Mouse (Mus musculus): ENCODE data around the gene D430041D05Rik. TPM values are rescaled to one million over a fixed set of nuclear protein-coding genes. Genes with fewer than 3 reads are reported as not detected.

D430041D05Rik gene
- polyA plus RNA-seq, 1 experiment from 2014 or later = 1.0 TPM

DNA sequence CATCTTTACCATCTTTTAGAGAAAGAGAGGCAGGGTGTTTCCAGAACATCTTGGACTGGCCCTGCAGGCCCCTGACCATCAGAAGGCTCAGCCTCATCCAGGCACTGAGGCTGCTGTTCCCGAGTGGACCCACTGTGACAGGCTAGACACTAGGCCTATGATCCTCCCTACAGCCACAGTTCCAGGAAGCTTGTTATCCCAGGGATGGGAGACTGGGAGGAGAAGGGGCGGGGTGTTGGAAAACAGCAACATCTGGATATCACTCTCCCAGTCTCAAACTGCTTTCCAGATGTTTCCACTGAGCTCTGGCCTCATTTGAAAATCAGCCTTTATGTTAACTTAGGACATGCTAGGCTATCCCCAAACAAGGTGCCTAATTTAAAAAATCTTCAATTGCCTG is 180.4 kb downstream of the D430041D05Rik start:
- Histone ChIP-seq H3K4me1 (ENCODE audit: control insufficient read depth, insufficient read depth, low read length) (no peaks in the 10 kb centered on the region), H3K4me2 (ENCODE audit: low read depth, low read length) (no peak overlapping the region), H3K36me3 (ENCODE audit: control insufficient read depth, insufficient read depth, low read length) (no peaks in the 10 kb centered on the region), H3K27ac (replicated peaks; ENCODE audit: low read depth, low read length) (no peak overlapping the region), H3K4me3 (ENCODE audit: low read depth, low read length) (no peak overlapping the region), H3K9me3 (ENCODE audit: control insufficient read depth, low read length) (no peaks in the 10 kb centered on the region), H3K27me3 (replicated peaks; ENCODE audit: control insufficient read depth, insufficient read depth, low read length) (no peaks in the 10 kb centered on the region), H3K9ac (ENCODE audit: low read depth, low read length) (no peak overlapping the region)
- ATAC-seq (ENCODE audit: low read depth) (no peak), DNase-seq (ENCODE audit: low spot score) (peak; percentile 34)
- WGBS = 34% methylated on average over 2 of the region's 2 CpGs

DNA sequence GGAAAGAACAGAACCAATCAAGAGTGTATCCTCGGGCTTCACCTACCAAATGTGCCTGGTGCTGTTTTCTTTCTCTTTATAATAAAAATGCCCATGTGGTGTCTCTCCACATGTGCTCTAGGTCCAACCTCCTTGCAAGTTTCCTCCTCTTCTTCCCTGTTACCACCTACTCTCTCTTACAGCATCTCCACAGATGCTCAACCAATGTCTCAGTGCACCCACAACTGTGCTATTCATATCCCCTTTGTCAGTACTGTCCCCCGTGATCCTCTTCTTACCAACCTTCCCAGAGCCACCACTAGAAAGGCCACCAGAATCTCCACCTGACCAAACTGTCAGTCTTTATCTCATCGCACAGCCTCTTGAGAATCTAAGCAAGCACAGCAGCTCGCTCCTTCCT is 184.8 kb downstream of the D430041D05Rik start:
- WGBS = 80% methylated on average over 4 of the region's 4 CpGs
- no peak overlapping the region for H3K9ac ChIP-seq (ENCODE audit: low read depth, low read length)
- no peaks in the 10 kb centered on the region for H3K27me3 ChIP-seq (replicated peaks; ENCODE audit: control insufficient read depth, insufficient read depth, low read length)
- H3K27ac ChIP-seq (replicated peaks; ENCODE audit: low read depth, low read length) = no peak overlapping the region
- no peak for ATAC-seq (ENCODE audit: low read depth)
- DNase-seq (ENCODE audit: low spot score) = no peak
- no peaks in the 10 kb centered on the region for H3K36me3 ChIP-seq (ENCODE audit: control insufficient read depth, insufficient read depth, low read length)
- no peak overlapping the region for H3K4me3 ChIP-seq (ENCODE audit: low read depth, low read length)
- H3K4me1 ChIP-seq (ENCODE audit: control insufficient read depth, insufficient read depth, low read length) = no peaks in the 10 kb centered on the region; the same call in 1 of the 2 replicates
- no peak overlapping the region for H3K4me2 ChIP-seq (ENCODE audit: low read depth, low read length)
- H3K9me3 ChIP-seq (ENCODE audit: control insufficient read depth, low read length) = no peaks in the 10 kb centered on the region

DNA sequence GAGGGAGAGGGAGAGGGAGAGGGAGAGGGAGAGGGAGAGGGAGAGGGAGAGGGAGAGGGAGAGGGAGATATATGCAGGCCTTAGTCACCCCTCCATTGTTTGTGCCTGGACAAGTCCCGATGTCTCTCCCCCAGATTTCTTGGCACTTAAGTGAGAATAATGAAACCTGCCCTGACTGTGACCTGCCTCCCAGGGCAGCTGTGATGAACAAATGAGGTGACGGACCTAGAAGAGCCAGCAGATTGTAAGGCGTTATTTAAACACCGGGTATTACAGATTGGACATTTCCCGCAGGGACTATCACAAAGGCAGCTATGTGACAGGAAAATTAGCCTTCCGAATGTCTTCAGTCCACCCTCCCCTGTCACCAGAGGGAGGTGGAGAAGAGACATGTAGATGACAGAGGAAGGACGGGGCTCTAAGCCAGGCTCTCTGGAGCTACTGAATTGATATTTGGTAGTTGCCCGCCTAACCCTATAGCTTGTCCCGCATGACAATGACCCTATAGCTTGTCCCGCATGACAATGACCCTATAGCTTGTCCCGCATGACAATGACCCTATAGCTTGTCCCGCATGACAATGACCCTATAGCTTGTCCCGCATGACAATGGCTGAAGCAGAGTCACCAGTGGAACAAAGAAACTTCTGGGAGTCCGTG is 191.0 kb downstream of the D430041D05Rik start:
- Histone ChIP-seq H3K9ac (ENCODE audit: low read depth, low read length) (no peak overlapping the region), H3K4me2 (ENCODE audit: low read depth, low read length) (no peak overlapping the region), H3K4me3 (ENCODE audit: low read depth, low read length) (no peak overlapping the region), H3K9me3 (ENCODE audit: control insufficient read depth, low read length) (no peaks in the 10 kb centered on the region), H3K27me3 (replicated peaks; ENCODE audit: control insufficient read depth, insufficient read depth, low read length) (no peaks in the 10 kb centered on the region), H3K27ac (replicated peaks; ENCODE audit: low read depth, low read length) (no peak overlapping the region), H3K36me3 (ENCODE audit: control insufficient read depth, insufficient read depth, low read length) (no peaks in the 10 kb centered on the region), H3K4me1 (ENCODE audit: control insufficient read depth, insufficient read depth, low read length) (peaks cover 8% of the 10 kb centered on the region)
- WGBS = 77% methylated on average over 14 of the region's 14 CpGs
- no peak for DNase-seq (ENCODE audit: low spot score)
- no peak for ATAC-seq (ENCODE audit: low read depth)

DNA sequence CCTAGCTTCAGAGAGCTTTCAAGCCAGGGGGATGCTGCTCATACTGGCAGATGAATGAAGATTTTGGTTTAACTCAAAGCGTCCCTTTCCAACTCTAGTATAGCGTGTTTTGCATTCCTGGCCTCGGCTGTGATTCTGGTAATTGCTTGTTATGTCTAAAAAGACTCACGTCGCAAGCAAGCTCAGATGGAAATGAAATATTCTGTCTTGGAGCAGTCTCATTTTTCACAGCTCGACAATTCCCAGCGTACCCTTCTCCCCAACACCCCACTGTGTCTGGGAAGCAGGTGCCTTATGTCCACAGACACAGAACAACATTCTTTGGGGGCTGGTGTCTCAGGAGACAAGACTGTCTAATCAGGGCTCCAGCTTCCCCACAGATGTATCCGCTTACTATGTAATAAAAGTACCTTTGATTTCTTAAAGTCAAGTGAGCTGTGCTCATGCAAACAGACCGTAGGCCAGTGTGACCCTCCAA is 192.2 kb downstream of the D430041D05Rik start:
- Histone ChIP-seq H3K4me2 (ENCODE audit: low read depth, low read length) (no peak overlapping the region), H3K9me3 (ENCODE audit: control insufficient read depth, low read length) (no peaks in the 10 kb centered on the region), H3K27me3 (replicated peaks; ENCODE audit: control insufficient read depth, insufficient read depth, low read length) (no peaks in the 10 kb centered on the region), H3K36me3 (ENCODE audit: control insufficient read depth, insufficient read depth, low read length) (no peaks in the 10 kb centered on the region), H3K4me3 (ENCODE audit: low read depth, low read length) (no peak overlapping the region), H3K4me1 (ENCODE audit: control insufficient read depth, insufficient read depth, low read length) (peaks cover 8% of the 10 kb centered on the region), H3K9ac (ENCODE audit: low read depth, low read length) (no peak overlapping the region), H3K27ac (replicated peaks; ENCODE audit: low read depth, low read length) (0 out of 2 replicates have a peak overlapping the region, but pooled peaks have one; percentile 15)
- 20% methylated on average over 9 of the region's 9 CpGs for WGBS
- DNase-seq (ENCODE audit: low spot score) (peak; percentile 74), ATAC-seq (ENCODE audit: low read depth) (peak; percentile 81)

DNA sequence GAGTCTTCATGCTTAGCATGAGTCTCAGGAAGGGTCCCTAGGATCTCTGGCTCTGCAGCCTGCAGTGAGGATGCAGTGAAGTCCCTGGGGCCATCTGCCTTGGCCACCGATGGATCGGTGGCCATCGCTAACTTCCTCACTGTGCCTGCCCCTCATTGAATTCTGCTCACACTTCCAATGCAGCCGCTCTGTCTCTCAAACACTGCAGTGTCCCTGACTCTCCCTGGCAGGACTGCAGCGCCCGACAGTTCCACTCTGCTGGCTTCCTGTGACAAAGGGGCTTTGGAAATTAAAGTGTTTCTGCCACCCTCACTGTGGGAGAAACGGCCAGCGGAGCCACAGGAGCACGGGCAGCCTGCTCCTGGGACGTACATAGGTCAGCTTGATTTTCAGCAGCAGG is 192.7 kb downstream of the D430041D05Rik start:
- no peak overlapping the region; the same call in 1 of the 2 replicates for H3K9ac ChIP-seq (ENCODE audit: low read depth, low read length)

DNA sequence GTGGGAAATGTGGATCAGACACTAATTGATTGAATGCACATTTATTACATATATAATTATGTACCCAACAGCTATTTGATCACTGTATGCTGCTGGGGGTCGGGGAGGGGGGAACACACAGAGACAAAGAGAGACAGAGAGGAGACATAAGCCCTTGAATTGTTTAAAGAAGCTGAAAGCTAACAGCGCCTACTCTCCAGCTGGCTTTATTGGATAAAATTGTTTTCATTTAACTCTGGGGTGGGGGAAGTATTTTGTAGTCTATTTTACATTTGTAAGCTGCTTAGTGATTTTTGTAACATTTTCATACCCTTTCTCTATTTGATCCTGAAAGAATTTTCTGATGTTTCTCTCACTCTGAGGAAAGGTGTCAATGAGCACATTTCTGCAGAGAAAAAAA is 201.4 kb downstream of the D430041D05Rik start:
- Histone ChIP-seq H3K4me2 (ENCODE audit: low read depth, low read length) (no peak overlapping the region), H3K4me3 (ENCODE audit: low read depth, low read length) (no peak overlapping the region), H3K27me3 (replicated peaks; ENCODE audit: control insufficient read depth, insufficient read depth, low read length) (no peaks in the 10 kb centered on the region), H3K9me3 (ENCODE audit: control insufficient read depth, low read length) (no peaks in the 10 kb centered on the region), H3K4me1 (ENCODE audit: control insufficient read depth, insufficient read depth, low read length) (no peaks in the 10 kb centered on the region), H3K9ac (ENCODE audit: low read depth, low read length) (no peak overlapping the region), H3K36me3 (ENCODE audit: control insufficient read depth, insufficient read depth, low read length) (no peaks in the 10 kb centered on the region), H3K27ac (replicated peaks; ENCODE audit: low read depth, low read length) (no peak overlapping the region)
- ATAC-seq (ENCODE audit: low read depth) (no peak), DNase-seq (ENCODE audit: low spot score) (no peak)
- WGBS = 64% methylated on average over 2 of the region's 2 CpGs

More for the DNA sequence above, 192.7 kb downstream of the D430041D05Rik start:
- Histone ChIP-seq H3K9me3 (ENCODE audit: control insufficient read depth, low read length) (no peaks in the 10 kb centered on the region), H3K4me2 (ENCODE audit: low read depth, low read length) (no peak overlapping the region), H3K27ac (replicated peaks; ENCODE audit: low read depth, low read length) (0 out of 2 replicates have a peak overlapping the region, but pooled peaks have one; percentile 15), H3K4me3 (ENCODE audit: low read depth, low read length) (no peak overlapping the region), H3K36me3 (ENCODE audit: control insufficient read depth, insufficient read depth, low read length) (no peaks in the 10 kb centered on the region), H3K4me1 (ENCODE audit: control insufficient read depth, insufficient read depth, low read length) (peaks cover 8% of the 10 kb centered on the region), H3K27me3 (replicated peaks; ENCODE audit: control insufficient read depth, insufficient read depth, low read length) (no peaks in the 10 kb centered on the region)
- WGBS = 39% methylated on average over 10 of the region's 10 CpGs
- ATAC-seq (ENCODE audit: low read depth) = no peak
- DNase-seq (ENCODE audit: low spot score) = no peak

DNA sequence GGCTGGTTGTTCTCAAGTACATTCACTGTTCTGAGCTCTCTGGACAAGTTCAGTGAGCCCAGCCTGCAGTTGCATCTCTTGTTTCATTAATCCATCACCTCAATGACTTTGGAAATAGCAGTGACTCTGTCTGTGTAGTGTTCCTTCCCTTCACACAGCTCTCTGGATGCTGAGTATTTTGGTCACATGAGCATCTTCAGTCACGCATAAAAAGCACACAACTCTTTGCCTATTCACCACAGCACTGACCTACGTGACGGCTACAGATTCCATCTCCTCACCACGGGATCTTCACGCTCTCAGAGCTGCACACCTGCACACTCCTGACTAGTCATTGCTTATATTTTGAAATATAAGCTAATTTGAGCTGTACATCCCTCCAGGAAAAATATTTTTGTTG is 202.4 kb downstream of the D430041D05Rik start:
- Histone ChIP-seq H3K9ac (ENCODE audit: low read depth, low read length) (no peak overlapping the region), H3K4me3 (ENCODE audit: low read depth, low read length) (no peak overlapping the region), H3K4me2 (ENCODE audit: low read depth, low read length) (no peak overlapping the region), H3K27ac (replicated peaks; ENCODE audit: low read depth, low read length) (no peak overlapping the region), H3K27me3 (replicated peaks; ENCODE audit: control insufficient read depth, insufficient read depth, low read length) (no peaks in the 10 kb centered on the region), H3K4me1 (ENCODE audit: control insufficient read depth, insufficient read depth, low read length) (no peaks in the 10 kb centered on the region), H3K36me3 (ENCODE audit: control insufficient read depth, insufficient read depth, low read length) (no peaks in the 10 kb centered on the region), H3K9me3 (ENCODE audit: control insufficient read depth, low read length) (no peaks in the 10 kb centered on the region)
- DNase-seq (ENCODE audit: low spot score) (no peak), ATAC-seq (ENCODE audit: low read depth) (no peak)
- WGBS = 66% methylated on average over 5 of the region's 5 CpGs

DNA sequence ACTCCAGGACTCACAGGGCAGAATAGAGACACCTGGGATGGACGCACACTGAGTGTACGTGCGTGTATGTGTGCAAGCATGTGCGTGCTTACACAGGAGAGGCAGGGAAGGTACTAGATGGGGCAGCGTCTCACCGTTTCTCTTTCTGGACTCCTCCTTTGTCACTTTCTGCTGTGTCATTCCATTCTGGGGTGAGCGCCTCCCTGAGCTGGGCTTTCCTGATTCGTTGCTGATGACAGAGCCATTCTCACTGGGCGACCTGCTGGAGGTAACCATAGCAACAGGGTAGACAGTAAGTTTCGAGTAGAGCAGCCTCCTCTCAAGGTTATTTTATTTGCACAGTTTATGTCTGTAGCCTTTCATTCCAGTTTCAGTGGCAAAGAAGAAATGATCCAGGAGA is 202.9 kb downstream of the D430041D05Rik start:
- H3K9me3 ChIP-seq (ENCODE audit: control insufficient read depth, low read length) = no peaks in the 10 kb centered on the region
- no peaks in the 10 kb centered on the region for H3K27me3 ChIP-seq (replicated peaks; ENCODE audit: control insufficient read depth, insufficient read depth, low read length)
- no peaks in the 10 kb centered on the region for H3K36me3 ChIP-seq (ENCODE audit: control insufficient read depth, insufficient read depth, low read length)
- no peak overlapping the region for H3K9ac ChIP-seq (ENCODE audit: low read depth, low read length)
- H3K27ac ChIP-seq (replicated peaks; ENCODE audit: low read depth, low read length) = no peak overlapping the region
- H3K4me1 ChIP-seq (ENCODE audit: control insufficient read depth, insufficient read depth, low read length) = no peaks in the 10 kb centered on the region
- DNase-seq (ENCODE audit: low spot score) (peak; percentile 60), ATAC-seq (ENCODE audit: low read depth) (peak; percentile 70; the same call in 1 of the 2 replicates)
- WGBS = 33% methylated on average over 10 of the region's 10 CpGs
- no peak overlapping the region for H3K4me2 ChIP-seq (ENCODE audit: low read depth, low read length)
- H3K4me3 ChIP-seq (ENCODE audit: low read depth, low read length) = no peak overlapping the region

DNA sequence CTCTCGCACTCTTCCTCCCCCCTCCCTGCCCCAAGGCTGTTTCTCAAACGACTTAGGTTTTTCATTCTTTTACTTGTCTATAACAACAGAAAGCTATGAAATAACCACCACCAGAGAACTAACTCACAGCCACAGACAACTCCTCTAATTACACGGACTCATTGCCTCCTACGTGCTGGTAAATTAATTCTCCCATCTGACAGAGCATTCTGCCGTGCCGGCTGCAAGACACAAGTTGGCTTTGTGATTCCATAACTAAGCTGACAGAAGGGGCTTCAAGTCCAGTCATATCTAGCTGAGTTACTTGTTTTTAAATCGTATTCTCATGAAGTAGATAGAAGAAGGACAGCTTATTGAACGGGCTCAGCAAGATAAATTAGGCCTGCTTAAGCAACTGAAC is 205.2 kb downstream of the D430041D05Rik start:
- ATAC-seq (ENCODE audit: low read depth) (no peak), DNase-seq (ENCODE audit: low spot score) (no peak)
- Histone ChIP-seq H3K9me3 (ENCODE audit: control insufficient read depth, low read length) (no peaks in the 10 kb centered on the region), H3K9ac (ENCODE audit: low read depth, low read length) (no peak overlapping the region), H3K4me2 (ENCODE audit: low read depth, low read length) (no peak overlapping the region), H3K4me3 (ENCODE audit: low read depth, low read length) (no peak overlapping the region), H3K27ac (replicated peaks; ENCODE audit: low read depth, low read length) (no peak overlapping the region), H3K27me3 (replicated peaks; ENCODE audit: control insufficient read depth, insufficient read depth, low read length) (no peaks in the 10 kb centered on the region), H3K36me3 (ENCODE audit: control insufficient read depth, insufficient read depth, low read length) (no peaks in the 10 kb centered on the region), H3K4me1 (ENCODE audit: control insufficient read depth, insufficient read depth, low read length) (no peaks in the 10 kb centered on the region)
- 49% methylated on average over 8 of the region's 8 CpGs for WGBS

All from embryonic facial prominence, embryonic 14.5 days (tissue).